Mouse (Mus musculus) lung, adult 2 months (tissue): ENCODE data around the gene Alpl. TPM values are rescaled to one million over a fixed set of nuclear protein-coding genes. Genes with fewer than 3 reads are reported as not detected.

Experiments
- DNase-seq: peaks from one replicate; pipeline ENCODE4 v3.0.0; 2022
- H3K4me1 ChIP-seq: fragments of 200-500 bp; 2 replicates; pipeline ENCODE4 v1.6.1; 2011; ENCODE audit warnings: low read length; ENCODE audit not compliant: control insufficient read depth, insufficient read depth
- H3K4me3 ChIP-seq: fragments of 200-500 bp; replicated peaks from 2 replicates; pipeline ENCODE3; 2011; ENCODE audit warnings: low read depth, mild to moderate bottlenecking, control low read depth, low read length; ENCODE audit errors: extremely low read depth
- CTCF ChIP-seq: fragments of 200-500 bp; IDR thresholded peaks from 2 replicates; pipeline ENCODE4 v1.5.1; 2011; ENCODE audit warnings: mild to moderate bottlenecking, low read length, control low read depth; ENCODE audit not compliant: insufficient read depth
- POLR2A ChIP-seq: fragments of 200-500 bp; IDR thresholded peaks from 2 replicates; pipeline ENCODE4 v1.6.1; 2011; ENCODE audit warnings: low read depth, mild to moderate bottlenecking, control low read depth, low read length, borderline replicate concordance; ENCODE audit errors: extremely low read depth
- WGBS: fragments of 180-500 bp; shearing (Covaris S2); methylation state at CpG from one replicate; pipeline ENCODE4 v1.1.7; 2018; 5-methylcytosine and 5-hydroxymethylcytosine counted together
- polyA plus RNA-seq: library from polyadenylated mRNA; depleted of rRNA; stranded (reverse); fragments of >200 nt; gene quantifications from 2 replicates; pipeline ENCODE4 v1.2.3, GENCODE M21; 2012

Alpl gene
- polyA plus RNA-seq, 1 experiment, result 5.4 TPM

DNA sequence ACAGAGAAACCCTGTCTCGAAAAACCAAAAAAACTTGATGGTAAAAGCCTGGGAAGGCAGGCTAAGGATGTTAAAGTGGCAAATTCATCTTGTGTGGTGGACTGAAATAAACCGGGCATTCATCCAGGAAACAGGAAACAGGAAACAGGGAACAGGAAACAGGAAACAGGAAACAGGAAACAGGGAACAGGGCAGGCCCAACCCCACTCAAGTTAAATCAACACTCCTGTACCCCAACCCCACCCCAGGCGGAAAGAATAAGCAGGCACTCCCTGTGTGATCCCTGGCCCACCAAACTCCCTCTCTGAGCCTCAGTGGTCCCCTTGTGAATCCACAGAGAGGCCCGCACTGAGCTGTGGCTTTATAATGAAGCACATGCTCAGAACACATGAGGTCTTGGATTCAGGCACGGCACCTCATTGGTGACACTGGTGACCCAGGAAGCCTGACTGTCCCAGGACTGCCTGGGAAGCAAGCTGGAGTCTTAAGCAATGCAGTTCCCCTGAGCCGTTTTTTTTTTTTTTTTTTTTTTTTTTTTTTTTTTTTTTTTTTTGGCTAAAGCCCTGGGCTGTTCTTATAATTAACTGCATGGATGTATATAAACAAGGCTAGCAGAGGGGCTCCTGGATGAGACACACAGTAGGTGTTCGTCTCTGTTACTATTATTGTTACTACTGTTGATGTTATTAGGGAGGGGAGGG, 8.4 kb downstream of the Alpl start:
- peaks cover 4% of the 10 kb centered on the region; the same call in 1 of the 2 replicates for H3K4me1 ChIP-seq
- H3K4me3 ChIP-seq, result no peak overlapping the region
- WGBS, result 65% methylated on average over 7 of the region's 7 CpGs
- TF ChIP-seq CTCF (no peak), POLR2A (no peak)
- DNase-seq, result no peak

DNA sequence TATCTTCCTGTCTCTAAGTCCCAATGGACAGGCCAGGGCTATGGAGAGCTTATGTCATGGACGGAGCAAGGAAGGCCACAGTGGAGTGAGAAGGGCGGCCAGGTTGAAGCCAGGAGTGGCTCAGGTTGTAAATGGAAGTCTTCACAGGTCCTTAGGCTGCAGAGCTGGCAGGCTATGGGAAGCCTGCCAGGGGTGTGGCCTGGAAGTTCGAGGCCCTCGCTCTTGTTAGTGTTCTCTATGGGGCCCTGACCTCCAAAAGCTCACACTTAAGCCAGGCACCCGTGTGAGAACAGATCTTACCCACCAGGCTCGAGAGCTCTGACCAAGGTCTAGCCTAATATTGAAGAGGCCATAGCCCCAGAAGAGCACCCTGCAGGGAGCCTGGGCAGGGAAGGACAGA, 9.7 kb downstream of the Alpl start:
- Histone ChIP-seq H3K4me1 (peaks cover 4% of the 10 kb centered on the region; the same call in 1 of the 2 replicates), H3K4me3 (no peak overlapping the region)
- TF ChIP-seq CTCF (no peak), POLR2A (no peak)
- DNase-seq, result no peak
- 64% methylated on average over 6 of the region's 6 CpGs for WGBS

- 79% methylated on average over 6 of the region's 6 CpGs for WGBS
- DNase-seq, result no peak
- no peak overlapping the region for H3K4me3 ChIP-seq
- TF ChIP-seq CTCF (no peak), POLR2A (no peak)
- peaks cover 4% of the 10 kb centered on the region; the same call in 1 of the 2 replicates for H3K4me1 ChIP-seq
These were observed 10.9 kb downstream of the Alpl start for GRCm38 (mm10) chr4:137785270-137785669.

GRCm38 (mm10) chr4:137784741-137785140, 11.4 kb downstream of the Alpl start:
- 71% methylated on average over 6 of the region's 6 CpGs for WGBS
- H3K4me3 ChIP-seq, result no peak overlapping the region
- TF ChIP-seq POLR2A, result no peak
- no peak for TF ChIP-seq CTCF
- DNase-seq, result no peak
- H3K4me1 ChIP-seq, result peaks cover 4% of the 10 kb centered on the region; the same call in 1 of the 2 replicates

DNA sequence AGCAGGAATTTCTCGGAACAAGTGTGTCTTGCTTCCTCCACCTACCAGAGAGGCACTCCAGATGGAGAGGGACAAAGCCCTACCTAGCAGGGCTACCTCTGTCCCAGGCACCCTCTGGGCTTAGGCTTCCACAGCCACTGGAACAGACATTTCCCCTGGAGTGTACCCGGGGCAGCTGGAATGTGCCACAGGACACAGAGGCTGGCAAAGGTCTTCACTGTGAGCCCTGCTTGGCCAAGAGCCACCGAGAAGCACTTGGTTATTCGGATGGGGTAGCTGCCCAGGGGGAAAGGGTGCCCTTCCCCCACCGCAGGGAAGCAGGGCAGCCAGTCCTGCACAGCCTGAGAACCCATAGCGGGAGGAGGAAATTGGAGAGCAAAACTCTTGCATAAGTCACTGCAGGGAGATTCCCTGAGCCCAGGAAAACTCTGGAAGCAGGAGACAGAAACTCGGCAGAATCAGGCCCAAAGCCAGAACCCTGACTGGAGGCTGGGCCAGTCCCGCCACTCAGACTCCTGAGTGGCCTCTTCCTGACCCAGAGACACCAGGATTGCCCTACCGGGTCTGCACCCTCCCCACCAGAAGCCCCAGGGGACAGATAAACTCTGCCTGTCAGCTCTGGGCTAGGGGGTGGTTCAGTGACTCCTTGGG, 12.5 kb downstream of the Alpl start:
- peak; percentile 49 for DNase-seq
- WGBS, result 22% methylated on average over 9 of the region's 9 CpGs
- TF ChIP-seq CTCF (no peak), POLR2A (no peak)
- Histone ChIP-seq H3K4me1 (peaks cover 4% of the 10 kb centered on the region; the same call in 1 of the 2 replicates), H3K4me3 (no peak overlapping the region)

- Histone ChIP-seq H3K4me1 (peaks cover 4% of the 10 kb centered on the region; the same call in 1 of the 2 replicates), H3K4me3 (no peak overlapping the region)
- DNase-seq, result no peak
- 72% methylated on average over 5 of the region's 5 CpGs for WGBS
- TF ChIP-seq CTCF (no peak), POLR2A (no peak)
These were observed 14.2 kb downstream of the Alpl start for GRCm38 (mm10) chr4:137781949-137782348.

DNA sequence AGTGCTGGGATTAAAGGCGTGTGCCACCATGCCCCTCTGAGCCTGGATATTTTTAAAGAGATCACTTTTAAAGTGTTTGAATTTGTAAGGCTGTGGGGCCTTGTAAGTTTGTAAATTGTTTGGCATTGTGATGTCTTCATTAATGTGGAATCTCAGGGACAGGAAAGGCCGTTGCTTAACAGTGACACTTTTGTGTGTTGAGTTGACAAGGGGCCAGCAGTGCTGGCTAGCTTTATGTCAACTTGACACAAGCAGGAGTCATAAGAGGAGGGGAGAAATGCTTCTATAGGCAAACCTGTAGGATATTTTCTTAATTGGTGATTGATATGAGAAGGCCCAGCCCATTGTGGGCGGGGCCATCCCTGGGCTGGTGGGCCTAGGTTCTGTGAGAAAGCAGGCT, 15.2 kb downstream of the Alpl start:
- DNase-seq, result no peak
- peaks cover 2% of the 10 kb centered on the region; the same call in 1 of the 2 replicates for H3K4me1 ChIP-seq
- TF ChIP-seq POLR2A (no peak), CTCF (no peak)
- WGBS, result 54% methylated on average over 3 of the region's 3 CpGs
- no peak overlapping the region for H3K4me3 ChIP-seq

- H3K4me1 ChIP-seq, result peaks cover 2% of the 10 kb centered on the region; the same call in 1 of the 2 replicates
- WGBS, result 84% methylated on average over 17 of the region's 17 CpGs
- no peak for TF ChIP-seq POLR2A
- no peak for TF ChIP-seq CTCF
These were observed 17.6 kb downstream of the Alpl start for GRCm38 (mm10) chr4:137778397-137779184.

GRCm38 (mm10) chr4:137777866-137778265, 18.3 kb downstream of the Alpl start:
- DNase-seq, result no peak
- Histone ChIP-seq H3K4me3 (no peak overlapping the region), H3K4me1 (peaks cover under 1% of the 10 kb centered on the region)
- 93% methylated on average over 4 of the region's 4 CpGs for WGBS
- no peak for TF ChIP-seq CTCF
- no peak for TF ChIP-seq POLR2A

More at GRCm38 (mm10) chr4:137778397-137779184, 17.6 kb downstream of the Alpl start:
- DNase-seq, result no peak
- H3K4me3 ChIP-seq, result no peak overlapping the region
